Mouse (Mus musculus) left cerebral cortex, postnatal 25 days (tissue): ENCODE data around the gene Ppip5k2. TPM values are rescaled to one million over a fixed set of nuclear protein-coding genes. Genes with fewer than 3 reads are reported as not detected.

Experiments used
- DNase-seq, 2 experiments: peaks; one replicate each; pipeline ENCODE4 v3.0.0; 2022; ENCODE audit warnings: low spot score in 2 of 2, mixed read lengths in 1 of 2
- intact Hi-C: fragments of 180-260 bp; cut with DNase I; formaldehyde crosslinking; loops from one replicate; pipeline ENCODE4 v1.15.1; 2025
- total RNA-seq, 2 experiments: library from RNA; stranded (reverse); gene quantifications; 2 replicates each; pipeline ENCODE4 v1.2.3; 2021

The Ppip5k2 gene
- total RNA-seq, 2 experiments from 2014 or later: 20.9 to 26.4 TPM

DNA sequence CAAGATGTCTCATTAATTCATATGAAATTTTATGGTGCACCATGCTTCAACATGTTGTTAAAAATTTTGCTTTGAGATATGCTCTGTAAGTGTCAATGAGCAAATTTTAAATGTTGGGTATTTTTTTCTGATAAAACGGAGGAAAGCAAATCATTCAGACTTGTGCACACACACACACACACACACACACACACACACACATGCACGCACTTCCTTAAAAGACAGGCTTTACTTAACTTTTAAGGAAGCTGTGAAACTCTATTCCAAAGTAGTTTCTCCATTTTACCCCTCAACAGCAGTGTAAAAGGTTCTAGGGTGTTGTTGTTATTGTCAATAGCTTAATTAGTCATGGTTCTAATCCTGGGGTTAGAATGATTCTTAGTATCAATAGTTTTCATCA is 94.1 kb downstream of the Ppip5k2 start:
- intact Hi-C loops: no loop called here
- DNase-seq: no peak

DNA sequence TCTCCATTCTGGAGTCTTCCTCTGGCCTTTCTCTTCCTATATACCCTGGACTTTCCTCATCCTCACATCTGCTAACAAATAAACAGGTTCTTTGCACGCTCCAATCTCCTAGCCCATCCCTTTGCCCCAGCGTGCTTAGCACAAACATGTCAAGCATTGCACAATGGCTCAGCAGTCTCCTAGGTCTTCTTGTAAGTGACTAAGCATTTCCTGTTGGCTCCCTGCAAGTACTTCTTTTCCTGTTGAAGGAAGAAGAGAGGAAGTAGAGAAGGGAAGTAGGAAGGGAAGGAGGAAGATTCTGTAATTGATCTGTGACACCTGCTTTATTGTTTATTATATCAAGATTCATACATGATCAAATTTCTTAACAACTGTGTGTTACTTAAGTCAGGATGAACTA is 97.4 kb downstream of the Ppip5k2 start:
- intact Hi-C loops: no loop called here
- DNase-seq: peak in 1 of 2 experiments; percentile 1

GRCm38 (mm10) chr1:97667288-97667687 is 102.9 kb downstream of the Ppip5k2 start:
- intact Hi-C loops: no loop called here
- no peak for DNase-seq

GRCm38 (mm10) chr1:97662324-97662723 is 107.9 kb downstream of the Ppip5k2 start:
- peak in 1 of 2 experiments; percentile 24 for DNase-seq
- intact Hi-C loops: loop anchor here (5.0 kb wide), 1 partner anchor 110 kb away; the partner anchor contains the start of genes Gin1 and Ppip5k2

DNA sequence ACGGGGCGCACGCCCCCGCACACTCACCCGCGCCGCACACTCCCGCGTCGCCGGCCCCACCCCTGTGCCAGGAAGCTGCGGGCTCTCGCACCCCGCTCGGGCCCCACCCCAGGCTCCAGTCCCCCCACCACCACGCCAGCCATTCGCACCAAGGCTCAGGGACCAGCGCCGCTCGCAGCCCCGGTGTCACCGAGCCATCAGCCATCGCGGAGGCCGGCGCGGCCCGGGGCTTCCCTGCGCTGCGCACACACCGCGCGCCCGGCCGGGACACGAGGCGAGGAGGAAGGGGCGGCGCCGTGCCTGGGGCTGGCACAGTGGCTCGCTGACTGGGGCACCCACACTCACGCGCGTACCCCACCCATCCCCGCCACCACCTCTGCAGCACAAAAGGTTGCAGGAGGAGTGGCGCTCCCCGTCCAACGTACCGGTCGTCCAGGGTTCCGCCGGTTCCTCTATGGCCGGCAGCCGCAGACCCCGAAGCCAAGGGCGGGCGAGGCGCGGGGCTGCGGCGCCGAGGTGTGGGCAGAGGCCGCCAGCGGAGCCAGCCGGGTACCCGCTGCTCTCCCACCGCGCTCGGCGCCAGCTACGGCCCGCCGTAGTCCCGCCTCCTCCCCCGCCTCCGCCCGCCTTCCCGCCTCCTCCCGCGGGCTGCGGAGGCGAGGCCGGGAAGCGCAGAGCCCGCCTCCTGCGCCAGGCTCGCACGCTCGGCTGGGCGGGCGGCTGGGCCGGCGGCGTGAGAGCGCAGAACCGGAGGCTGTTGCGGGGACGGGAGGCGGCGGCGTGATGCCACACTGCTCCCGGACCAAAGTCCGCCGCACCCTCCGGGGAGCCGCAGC is 108.6 kb downstream of the Ppip5k2 start, which contains the start of gene D1Ertd622e:
D1Ertd622e (minus strand) TSS at position 669 of the 836 bp plus-strand sequence.
- peak; percentile 81 to 89 for DNase-seq
- intact Hi-C loops: loop anchor here (1.0 to 5.0 kb wide), 5 partner anchors 11 to 111 kb away; partner anchors contain the start of genes Gin1 and Ppip5k2

GRCm38 (mm10) chr1:97660687-97661405 is 109.4 kb downstream of the Ppip5k2 start:
- DNase-seq: peak; percentile 79 to 85
- intact Hi-C loops: loop anchor here (1.0 to 5.0 kb wide), 5 partner anchors 11 to 111 kb away; partner anchors contain the start of genes Gin1 and Ppip5k2

DNA sequence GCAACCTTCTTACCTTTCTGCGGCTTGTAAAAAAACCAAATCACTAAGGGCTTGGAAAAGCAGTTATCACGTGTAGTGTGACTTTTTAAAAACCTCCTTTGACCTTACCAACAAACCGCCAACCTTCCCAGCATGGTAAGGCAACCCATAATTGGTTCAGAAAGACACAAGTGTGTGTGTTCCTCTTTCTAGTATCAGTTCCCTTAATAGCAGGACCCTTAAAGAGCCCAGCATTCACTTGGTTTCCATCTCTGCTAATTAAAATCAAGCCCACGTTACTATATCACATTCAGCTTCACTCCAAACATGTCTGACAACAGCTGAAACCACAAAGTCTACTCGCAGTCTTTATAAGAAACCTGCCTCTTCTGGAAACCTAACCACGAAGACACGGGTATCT is 110.8 kb downstream of the Ppip5k2 start:
- intact Hi-C loops: no loop called here

DNA sequence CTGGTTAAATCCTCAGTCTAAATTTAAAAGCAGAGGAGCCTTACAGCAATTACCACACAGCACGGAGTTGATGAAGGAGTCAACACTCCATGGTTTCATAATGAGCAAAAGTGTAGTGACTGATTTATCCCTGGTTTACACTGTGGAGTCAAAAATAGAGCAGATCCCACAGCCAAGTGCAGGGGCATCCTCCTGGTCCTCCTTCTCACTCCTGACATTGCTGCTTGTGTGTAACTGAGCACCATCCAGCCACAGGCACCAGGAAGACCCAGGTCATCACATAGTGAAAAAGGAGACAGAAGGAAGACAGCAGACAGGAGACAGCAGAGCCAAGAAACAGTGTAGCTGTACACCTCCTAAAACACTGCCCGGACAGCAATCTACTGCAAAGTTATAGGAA is 112.4 kb downstream of the Ppip5k2 start:
- peak in 1 of 2 experiments; percentile 52 for DNase-seq
- intact Hi-C loops: no loop called here

More for the DNA sequence above, 110.8 kb downstream of the Ppip5k2 start:
- peak in 1 of 2 experiments; percentile 23 for DNase-seq

- intact Hi-C loops: no loop called here
- no peak for DNase-seq
Observed at GRCm38 (mm10) chr1:97657201-97657600, 113.0 kb downstream of the Ppip5k2 start.

Other genes with a start within 250 kb of the Ppip5k2 start
- gene D1Ertd622e, start 108.3 kb downstream of the Ppip5k2 start, total RNA-seq: 10 to 100 TPM; 76.5 to 78.3 TPM
- 10 to 100 TPM; 10.6 to 10.8 TPM for gene Gin1, start 239 bp downstream of the Ppip5k2 start, total RNA-seq